Mouse (Mus musculus) heart, postnatal 0 days (tissue): ENCODE measurements at regions not wholly inside any gene's neighbourhood (a gene's known extent, or its start where the extent isn't known, plus 50 kb on each side); places are given as distances from the start of the nearest gene placed in this dataset.

Experiments
- CTCF ChIP-seq: IDR thresholded peaks from 2 replicates; pipeline ENCODE4 v1.5.1; 2016; ENCODE audit warnings: antibody characterized with exemption, control low read depth, low read depth
- EP300 ChIP-seq: IDR thresholded peaks from 2 replicates; pipeline ENCODE4 v1.6.1; 2016; ENCODE audit warnings: antibody characterized with exemption, low read depth

- TF ChIP-seq CTCF (no peak), EP300 (no peak)
Observed at GRCm38 (mm10) chr6:88974457-88974856, 72.4 kb downstream of the Tpra1 start.
